Mouse (Mus musculus): ENCODE measurements at regions not wholly inside any gene's neighbourhood (a gene's known extent, or its start where the extent isn't known, plus 50 kb on each side); places are given as distances from the start of the nearest gene placed in this dataset.

- DNase-seq (ENCODE audit: low read depth, low spot score) = no peak
These were observed 53.7 kb upstream of the Ripply2 start for GRCm38 (mm10) chr9:86961663-86962062.

DNA sequence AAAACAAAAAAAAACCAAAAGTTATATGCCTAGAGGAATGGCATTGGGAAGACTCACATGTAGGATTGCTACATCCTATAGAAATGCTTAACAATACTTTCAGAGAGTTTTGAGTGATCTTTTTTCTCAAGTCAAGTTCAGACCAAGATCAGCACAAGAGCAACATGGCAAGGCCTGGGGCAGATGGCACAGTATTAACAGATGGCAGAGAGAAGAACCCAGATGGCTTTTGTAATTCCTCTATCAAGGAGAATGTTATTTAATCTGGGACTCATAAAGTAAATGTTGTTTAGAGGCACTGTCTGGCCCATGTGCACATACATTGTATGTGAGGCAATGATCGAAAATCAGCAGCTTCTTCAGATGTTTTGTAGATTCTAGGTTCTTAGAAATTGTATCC lies 58.3 kb upstream of the Ripply2 start:
- no peak for DNase-seq (ENCODE audit: low read depth, low spot score)

DNA sequence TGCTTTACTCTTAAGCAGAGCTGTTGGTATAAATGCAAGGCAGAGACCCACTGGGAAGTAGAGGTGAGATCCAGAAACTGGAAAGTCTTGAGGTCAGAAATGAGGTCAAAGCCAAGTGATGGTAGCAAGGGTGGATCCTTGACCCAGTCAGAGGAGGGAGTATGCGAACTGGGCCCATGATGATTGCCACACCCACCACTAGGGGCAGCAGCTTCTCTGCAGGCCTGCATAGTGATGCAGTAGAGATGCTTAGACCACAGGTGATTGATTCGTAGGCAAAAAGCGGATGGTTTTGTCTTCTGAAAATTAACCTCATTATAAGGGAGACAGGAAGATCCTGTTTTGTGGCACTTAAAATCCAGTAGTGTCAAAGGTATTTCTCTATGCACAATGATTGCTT lies 59.6 kb upstream of the Ripply2 start:
- peak; percentile 45 for DNase-seq (ENCODE audit: low read depth, low spot score)

DNA sequence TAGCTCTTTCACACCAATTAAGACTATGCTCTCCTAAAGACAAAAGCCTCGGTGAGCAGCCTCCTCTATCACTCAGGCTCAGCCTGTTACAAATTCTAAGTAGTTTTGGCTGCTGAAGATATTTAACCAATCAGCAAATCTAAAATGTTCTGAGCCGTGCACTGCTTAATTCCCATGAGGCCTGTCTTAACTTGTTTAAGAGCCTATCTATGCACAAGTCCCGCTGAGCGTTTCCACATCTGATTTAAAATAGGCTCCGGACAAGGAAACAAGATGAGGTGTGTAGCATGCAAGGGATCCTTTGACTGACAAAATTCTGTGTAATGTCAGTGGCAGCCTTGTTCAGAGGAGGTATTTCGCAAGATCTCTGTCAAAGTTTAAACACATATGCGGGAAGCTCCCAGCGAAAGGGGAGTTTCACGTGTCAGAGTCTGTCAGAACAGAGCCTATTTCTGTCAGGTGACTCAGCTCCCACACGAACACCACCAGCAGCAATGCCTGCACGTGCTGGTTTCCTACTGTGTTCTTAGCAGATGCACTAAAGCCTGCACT lies 63.3 kb upstream of the Ripply2 start:
- no peak for DNase-seq (ENCODE audit: low read depth, low spot score)

- no peak for DNase-seq (ENCODE audit: low read depth, low spot score)
These were observed 65.5 kb upstream of the Ripply2 start for GRCm38 (mm10) chr9:86949885-86950284.

DNA sequence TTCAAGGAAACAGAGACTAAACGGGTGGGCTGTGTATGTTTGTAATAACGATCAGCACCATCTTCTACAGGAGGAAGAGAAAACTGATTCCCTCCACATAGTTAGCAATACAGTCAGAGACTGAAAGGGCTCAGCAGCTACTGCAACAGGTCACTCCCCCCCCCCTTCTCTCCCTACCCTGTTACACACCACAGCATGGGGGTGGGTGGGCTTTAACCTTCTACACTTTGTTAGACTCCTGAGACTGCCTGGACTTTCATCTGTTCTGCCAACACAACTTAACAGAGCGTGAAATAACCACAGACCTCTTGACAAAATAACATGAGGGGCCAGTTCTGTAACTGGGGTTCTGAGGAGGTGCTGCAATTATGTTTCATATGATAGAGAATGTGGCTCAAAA lies 50.7 kb upstream of the Snap91 start:
- DNase-seq (ENCODE audit: low read depth, low spot score) = no peak
